Mouse (Mus musculus) adrenal gland, adult 2 months (tissue): ENCODE results near the gene B4galt4. TPM values are rescaled to one million over a fixed set of nuclear protein-coding genes. Genes with fewer than 3 reads are reported as not detected.
"Not testable (repeated sequence)": the region's sequence is repeated elsewhere in the genome, so short reads cannot be mapped to it uniquely, and the experiment has no call there.

Source experiments
- DNase-seq: peaks from one replicate; pipeline ENCODE4 v3.0.0; 2021
- polyA plus RNA-seq: library from polyadenylated mRNA; depleted of rRNA; stranded (reverse); fragments of >200 nt; gene quantifications from 2 replicates; pipeline ENCODE4 v1.2.3, GENCODE M21; 2012; rRNA removed
- total RNA-seq, 2 experiments: library from RNA; stranded (reverse); gene quantifications; 2 replicates each; pipeline ENCODE4 v1.2.3; 2021

B4galt4 gene
- total and polyA plus RNA-seq, 3 experiments, result 4.3 to 14.3 (median 7.6) TPM

DNA sequence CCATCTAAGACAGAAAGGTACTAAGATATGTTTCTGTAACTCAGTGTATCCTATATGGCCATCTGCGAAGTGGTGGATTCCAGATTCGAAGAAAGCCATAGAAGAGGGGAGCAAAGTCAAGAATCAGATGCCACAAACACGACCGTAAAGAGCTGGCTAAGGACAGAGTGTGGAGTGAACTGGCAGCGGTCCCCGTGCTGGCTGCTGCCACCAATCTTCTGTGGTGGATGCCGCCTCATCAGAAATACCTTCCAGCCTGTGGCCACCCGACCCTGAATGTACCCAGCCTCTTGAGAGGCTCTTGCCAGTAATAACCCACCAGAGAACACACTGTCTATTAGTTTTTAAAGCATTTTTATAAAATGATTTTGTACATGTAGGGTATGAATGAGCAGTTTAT lies 26.3 kb downstream of the B4galt4 start:
- DNase-seq, result no peak

DNA sequence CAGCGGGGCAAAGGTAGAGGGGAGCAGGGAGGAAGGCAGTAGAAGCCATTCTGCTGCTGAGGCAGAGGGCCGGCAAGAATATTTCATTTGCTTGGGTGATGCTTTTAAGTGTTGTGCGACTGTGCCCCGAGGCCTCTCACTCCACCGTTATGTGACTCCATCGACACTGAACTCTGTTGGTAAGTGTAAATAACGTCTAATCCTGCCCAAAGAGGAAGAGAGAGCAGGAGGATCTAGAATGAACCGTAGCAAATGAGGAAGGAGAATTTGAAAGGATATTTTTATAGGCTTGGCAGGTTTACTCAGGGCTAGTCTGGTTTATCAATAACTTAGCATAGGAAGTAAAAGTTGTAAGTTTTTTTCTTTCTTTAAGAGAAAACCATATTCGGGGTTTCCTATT lies 27.5 kb downstream of the B4galt4 start:
- DNase-seq, result no peak

DNA sequence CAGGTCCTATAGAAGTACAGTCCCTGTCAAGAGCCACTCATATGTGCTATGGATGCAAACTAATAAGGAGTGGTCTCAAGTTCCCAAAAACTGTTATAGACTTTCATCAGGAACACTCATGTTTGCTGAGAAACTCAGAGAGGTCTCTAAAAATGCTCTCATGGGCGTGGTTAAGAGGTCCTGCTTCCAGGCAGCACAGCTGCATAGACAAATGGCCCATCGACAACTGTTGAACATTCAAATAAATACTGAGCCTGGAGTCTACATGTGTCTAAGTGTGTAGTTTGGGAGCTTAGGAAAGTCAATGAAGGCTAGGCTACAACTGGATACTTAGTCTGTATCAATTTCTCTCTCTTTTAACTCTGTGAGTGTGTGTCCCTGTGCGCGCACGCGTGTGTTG lies 29.1 kb downstream of the B4galt4 start:
- DNase-seq, result no peak

DNA sequence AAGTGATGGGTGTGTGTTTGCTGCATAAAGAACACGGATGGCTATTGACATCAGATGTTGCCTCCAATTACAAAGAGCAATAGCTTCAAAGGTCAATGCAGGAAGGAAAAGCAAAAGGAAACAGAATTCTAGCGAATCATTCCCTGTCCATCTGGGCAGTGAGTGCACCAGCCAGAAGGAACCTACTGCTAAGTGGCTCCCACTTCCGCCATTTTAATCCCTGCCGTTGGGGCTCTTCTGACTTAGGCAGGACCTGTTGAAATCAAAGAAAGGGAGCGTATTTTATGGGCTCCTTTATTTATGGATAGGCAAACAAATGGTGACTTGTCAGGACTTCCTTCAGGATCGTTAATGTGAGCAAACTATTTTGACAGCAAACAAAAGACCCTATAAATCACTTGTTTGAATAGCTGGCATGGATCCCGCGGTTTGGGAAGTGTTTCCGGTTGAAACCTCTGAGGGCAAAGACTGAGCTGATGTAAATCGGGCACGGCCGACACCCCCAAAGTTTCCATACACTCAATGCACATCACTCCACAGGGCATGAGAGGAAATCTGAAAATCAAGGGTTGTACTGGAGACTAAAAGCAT lies 30.9 kb downstream of the B4galt4 start:
- DNase-seq, result no peak

DNA sequence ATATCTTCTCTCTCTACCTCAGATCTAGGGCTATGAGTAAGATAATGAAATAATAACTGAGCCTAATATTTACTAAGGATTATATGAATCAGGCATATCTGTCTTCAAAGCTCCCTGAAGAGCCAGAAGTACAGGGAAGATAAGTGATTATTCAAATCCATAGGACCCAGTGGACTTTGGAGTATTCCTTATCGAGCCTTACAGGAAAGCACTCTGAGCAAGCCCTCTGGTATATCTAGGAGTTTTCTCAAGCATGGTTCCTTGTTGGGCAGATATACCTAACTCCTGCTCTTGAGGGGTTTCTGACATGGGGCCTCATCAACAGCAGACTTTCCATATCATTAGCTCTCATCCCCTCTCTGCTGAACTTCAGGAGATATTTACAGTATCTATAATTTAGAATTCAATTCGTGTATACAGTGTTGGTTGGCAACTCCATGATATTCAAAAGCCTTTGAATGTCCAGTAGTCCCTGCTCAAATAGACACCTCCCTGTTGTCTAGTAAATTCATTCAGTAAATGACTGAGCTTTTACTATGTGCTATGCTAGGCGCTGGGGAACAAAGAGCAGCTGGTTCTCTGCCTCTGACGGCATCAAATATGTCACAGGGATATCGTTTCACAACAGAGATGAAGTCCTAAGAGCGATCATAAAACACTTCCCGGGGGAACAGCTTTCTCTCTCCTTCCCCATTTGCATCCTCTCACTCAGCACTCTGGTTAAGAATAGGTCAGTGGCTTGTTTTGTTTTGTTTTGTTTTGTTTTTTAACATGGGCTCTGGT lies 33.1 kb downstream of the B4galt4 start:
- DNase-seq, result no peak

DNA sequence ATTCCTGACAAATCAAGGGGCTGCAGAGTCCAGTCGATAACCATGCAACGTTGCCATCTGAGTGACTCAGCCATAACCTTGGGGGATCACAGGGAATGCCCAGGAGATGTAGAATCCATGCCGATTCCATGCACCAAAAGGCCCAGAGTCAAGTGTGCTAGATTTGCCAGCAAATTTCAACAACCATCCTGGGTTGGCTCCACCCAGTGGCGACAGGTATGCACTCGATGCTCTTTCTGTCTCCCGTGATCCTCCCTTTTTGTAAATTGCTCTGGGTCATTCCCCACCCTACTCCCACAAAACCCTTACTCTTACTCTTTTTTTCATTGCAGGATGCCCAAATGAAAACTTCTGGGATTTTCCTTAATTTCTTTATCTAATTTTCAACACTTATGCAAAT lies 34.3 kb downstream of the B4galt4 start:
- DNase-seq, result no peak

DNA sequence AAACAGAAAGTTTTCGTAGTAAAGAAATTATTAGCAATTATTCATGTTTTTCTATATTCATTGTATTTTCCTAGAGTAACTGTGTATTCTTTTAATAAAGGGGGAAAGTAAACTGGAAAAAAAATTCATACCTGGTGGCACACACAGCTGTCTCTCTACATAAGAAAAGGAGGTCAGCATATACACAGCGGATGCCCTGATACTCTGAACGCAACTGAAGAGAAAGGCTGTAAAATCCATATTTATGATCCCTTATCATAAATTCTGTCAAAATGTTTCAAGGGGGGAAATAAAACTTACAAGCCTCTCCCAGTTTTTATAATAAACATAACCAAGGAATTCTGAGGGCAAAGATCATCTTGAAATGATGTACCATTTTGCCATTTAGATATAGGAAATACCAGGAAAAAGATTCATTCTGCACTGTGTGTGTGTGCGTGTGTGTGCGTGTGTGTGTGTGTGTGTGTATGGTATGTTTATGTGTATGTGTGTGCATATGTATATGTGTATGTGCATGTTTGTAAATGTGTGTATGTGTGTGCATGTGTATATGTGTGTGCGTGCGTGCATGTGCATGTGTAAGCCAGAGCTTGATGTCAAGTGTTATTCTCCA lies 39.0 kb downstream of the B4galt4 start:
- DNase-seq, result no peak

DNA sequence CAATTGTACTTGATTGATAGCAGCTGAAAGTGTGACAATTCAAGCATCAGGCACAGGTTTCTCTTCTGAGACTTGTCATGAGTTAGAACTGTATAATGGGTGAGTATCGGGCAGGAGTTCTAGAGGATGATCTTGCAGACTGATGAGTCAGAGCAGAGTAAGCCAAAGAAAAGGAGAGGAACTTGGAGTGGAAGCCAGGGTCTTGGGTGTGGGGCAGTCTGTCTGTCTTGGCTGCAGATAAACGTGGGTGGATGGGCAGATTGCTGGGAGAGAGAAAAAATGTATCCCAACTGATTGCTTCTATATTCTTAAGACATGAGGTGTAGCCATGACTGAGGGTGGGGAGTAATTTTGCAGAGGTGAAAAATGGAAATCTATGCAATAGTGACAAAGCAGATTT lies 39.9 kb downstream of the B4galt4 start:
- no peak for DNase-seq

DNA sequence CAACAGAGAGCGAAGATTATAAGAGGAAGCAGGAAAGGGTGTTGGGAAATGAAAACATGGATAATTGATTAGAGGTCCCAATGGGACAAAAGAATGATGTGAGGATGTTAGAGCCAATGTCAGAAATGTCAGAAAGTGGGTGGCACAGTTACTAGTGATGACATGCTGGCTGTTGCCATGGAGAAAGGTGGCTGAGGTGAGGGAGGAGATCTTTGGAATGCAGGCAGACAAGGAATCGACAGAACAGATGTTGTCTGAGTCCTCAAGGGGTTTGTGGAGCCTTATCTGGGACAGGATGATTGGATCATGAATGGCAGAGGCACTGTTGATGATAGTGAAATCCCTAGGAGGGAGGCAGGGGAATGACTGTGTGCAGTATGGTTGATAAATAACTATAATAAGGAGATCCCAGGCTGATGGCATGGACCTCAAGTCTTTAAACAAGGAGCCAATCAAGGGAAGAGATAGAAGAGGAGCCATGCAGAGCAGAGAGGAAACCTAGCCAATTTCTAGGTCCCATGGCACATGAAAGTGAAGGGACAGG lies 40.5 kb downstream of the B4galt4 start:
- DNase-seq, result no peak

DNA sequence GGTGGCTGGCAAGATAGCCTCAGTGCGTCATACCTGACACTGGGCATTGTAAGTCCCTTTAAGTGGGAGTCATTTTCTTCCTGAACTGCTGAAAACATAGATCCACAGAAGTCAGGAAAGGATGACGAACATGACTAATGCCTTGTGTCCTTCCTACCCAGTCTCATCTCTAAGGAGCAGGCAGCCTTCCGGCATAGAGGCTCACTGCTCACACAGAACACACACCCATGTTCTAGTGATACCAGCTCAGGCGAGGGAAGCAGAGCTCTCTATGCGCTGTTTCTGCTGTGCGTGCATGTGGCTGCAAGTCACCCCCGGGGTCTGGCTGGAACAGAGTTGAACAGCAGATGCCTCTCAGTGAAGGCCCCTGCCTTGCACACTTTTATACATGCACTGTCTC lies 43.2 kb downstream of the B4galt4 start:
- DNase-seq, result no peak

DNA sequence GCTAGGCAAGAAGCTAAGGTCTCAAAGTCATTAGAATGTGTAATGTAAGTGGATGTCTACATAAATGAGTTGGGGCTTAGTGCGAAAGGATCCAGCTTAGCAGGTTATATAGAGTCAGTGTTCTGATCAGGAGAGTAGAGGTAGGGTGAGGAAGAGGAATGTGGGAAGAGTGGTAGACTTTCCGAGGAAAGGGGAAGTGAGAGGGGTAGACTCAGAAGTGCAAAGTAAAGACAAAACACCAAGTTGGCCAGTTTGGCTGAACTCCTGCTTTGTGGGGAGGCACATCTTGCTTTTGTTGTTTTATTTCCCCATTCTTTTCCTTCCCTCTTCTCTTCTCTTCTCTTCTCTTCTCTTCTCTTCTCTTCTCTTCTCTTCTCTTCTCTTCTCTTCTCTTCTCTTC lies 47.0 kb downstream of the B4galt4 start:
- no peak for DNase-seq

DNA sequence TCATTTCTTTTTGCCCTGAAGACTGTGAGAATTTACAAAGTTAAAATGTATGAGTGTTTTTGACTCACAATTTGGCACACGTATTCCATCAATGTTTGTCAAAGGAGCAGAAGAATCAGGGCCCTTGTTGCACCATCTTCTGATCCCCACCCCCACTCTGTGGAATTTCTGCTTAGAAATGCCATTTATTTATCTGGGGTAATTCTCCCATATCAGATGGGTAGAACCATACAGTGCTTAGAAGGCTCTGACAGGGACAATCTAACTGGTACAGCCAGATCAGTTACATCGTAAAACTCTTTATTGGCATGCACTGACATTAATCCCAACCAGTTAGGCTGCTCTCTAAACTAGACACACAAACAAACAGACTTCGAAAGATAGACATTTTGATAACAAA lies 47.9 kb downstream of the B4galt4 start:
- no peak for DNase-seq

DNA sequence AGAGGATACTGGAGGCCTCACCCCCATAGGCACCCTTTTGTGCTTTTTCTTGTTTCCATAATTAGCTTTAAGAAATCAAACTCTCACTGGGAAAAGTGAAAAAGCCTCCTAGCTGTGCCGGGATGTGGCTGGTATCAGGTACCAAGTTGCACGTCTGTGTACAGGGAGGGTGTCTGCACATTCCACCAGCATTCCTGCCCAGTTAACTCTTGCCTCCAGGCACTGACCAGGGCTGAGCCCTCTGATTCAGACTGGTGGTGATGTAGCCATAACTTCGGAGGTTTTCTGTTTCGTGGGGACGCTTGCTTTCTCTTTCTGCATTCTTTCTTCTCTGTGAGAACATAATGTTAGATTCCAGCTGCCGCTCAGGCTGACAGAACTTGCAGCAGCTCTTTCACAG lies 51.1 kb downstream of the B4galt4 start:
- DNase-seq, result no peak

DNA sequence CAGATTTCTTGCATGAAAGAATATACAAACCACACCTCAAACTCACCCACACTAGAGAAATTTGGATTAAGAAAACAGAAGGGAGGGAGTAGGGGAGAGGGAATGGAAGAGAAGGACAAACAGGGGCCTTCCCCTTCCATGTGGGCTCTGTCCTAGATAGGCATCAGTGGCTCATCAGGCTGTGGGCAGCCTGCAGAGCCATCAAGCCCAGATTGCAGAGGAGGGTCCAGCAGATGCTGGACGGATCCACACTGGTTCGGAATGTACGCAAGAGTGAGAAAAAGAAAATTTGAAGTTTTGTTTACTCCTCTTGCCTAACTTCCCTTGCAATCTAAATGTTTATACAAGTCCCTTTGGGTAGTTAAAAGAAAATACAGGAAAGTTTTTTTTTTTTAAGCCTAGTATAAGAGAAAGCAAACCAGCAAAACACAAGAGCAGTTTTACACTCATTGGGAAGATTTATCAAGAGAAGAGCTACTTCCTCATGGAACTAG lies 56.9 kb downstream of the B4galt4 start:
- no peak for DNase-seq

DNA sequence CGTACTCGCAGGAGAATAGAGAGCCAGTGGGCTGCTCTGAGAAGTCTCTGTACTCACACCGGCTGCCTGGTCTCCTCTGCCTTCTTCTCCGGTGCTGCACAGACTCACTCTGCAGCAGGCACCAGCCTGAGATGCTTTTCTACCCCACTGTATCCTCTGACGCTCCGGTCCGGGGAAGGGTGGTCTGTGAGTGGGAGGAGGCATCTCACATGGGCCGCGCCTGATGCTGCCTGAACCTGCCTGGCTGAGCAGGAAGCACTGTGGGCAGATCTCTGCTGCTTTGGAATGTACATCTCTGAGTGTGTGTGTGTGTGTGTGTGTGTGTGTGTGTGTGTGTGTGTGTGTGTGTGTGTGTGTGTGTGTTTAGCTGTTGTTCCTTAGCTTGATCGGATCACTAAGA lies 58.0 kb downstream of the B4galt4 start, which contains the start of gene Upk1b:
Gene Upk1b (minus strand): TSS at position 238 of the 400 bp plus-strand sequence.
- DNase-seq, result no peak

DNA sequence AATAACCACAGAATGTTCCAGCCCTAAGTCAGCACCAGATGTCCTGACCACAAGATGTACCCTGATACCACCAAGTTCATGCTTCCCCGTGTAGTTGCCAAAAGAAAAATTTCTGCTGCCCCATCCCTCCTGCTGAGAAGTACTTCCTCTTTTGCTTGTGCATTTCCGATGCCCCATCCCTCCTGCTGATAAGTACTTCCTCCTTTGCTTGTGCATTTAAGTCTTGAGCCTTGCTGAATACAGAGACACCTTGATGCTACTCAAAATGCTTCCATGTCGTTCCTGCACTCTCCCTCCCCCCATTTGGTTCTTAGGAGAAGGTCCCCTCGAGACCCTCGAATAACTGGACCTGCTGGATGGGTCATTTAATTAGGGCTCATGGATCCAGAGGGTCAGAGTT lies 65.7 kb downstream of the B4galt4 start:
- not testable (repeated sequence) for DNase-seq

DNA sequence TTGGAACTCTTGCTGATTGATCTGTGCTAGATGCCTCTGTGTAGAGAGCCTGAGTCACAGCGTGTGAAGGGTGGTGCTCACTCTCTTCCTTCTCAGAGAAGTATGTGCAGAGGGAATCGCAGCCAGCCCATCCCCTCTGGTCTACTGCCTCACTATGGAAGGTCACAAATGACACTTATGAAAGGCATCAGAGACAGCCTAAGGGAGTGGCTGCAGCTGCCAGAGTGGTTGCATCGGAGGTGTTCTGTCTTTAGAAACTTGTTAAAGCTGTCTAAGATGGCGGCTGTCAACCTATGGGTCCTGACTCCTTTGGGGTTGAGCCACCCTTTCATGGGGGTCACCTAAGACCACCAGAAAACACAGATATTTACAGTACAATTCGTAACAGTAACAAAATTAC lies 68.1 kb downstream of the B4galt4 start:
- no peak for DNase-seq

DNA sequence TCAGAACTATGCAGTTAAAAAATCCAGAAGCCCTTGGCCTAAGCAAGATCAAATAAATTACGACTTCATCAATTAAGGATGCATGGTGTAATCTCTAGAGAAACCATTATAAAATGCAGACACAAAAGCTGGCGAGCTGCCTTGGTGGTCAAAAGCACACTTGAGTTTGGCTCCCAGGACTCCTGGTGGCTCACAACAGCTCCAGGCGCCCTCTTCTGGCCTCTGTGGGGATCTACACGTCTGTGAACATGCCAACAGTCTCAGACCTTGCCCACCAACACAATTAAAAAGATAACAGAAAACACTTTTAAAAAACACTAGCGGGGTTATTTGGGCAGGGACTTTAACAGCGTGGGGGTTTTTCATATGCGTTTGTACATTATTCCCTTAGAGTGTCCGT lies 70.5 kb downstream of the B4galt4 start:
- DNase-seq, result peak; percentile 46

Other genes with a start within 250 kb of the B4galt4 start
- 10 to 100 TPM; 39.2 to 53.9 TPM for gene Timmdc1, start 219.6 kb upstream of the B4galt4 start, total RNA-seq
- 95.2 and 97.4 TPM in 2 replicates for gene Timmdc1, start 219.6 kb upstream of the B4galt4 start, polyA plus RNA-seq
- 10 to 100 TPM; 28.5 to 34.6 TPM for gene Poglut1, start 192.0 kb upstream of the B4galt4 start, total RNA-seq
- 11.8 and 13.8 TPM in 2 replicates for gene Poglut1, start 192.0 kb upstream of the B4galt4 start, polyA plus RNA-seq
- 10 to 100 TPM; 60.4 to 72.1 TPM for gene Tmem39a, start 183.6 kb upstream of the B4galt4 start, total RNA-seq
- 50.7 and 64.9 TPM in 2 replicates for gene Tmem39a, start 183.6 kb upstream of the B4galt4 start, polyA plus RNA-seq
- gene Arhgap31, start 29.0 kb upstream of the B4galt4 start, total RNA-seq, result 10 to 100 TPM; 19.1 to 23.8 TPM
- gene Arhgap31, start 29.0 kb upstream of the B4galt4 start, polyA plus RNA-seq, result 7.4 and 7.7 TPM in 2 replicates
- gene Upk1b, start 58.1 kb downstream of the B4galt4 start, total RNA-seq, result 1 to 10 TPM; 1.8 to 3.6 TPM
- gene Upk1b, start 58.1 kb downstream of the B4galt4 start, polyA plus RNA-seq, result 0.84 and 1.3 TPM in 2 replicates
- not detected for gene 4930435E12Rik, start 86.5 kb downstream of the B4galt4 start, total RNA-seq
- gene 4930435E12Rik, start 86.5 kb downstream of the B4galt4 start, polyA plus RNA-seq, result not detected in 2 replicates
- gene Igsf11, start 150.4 kb downstream of the B4galt4 start, total RNA-seq, result 10 to 100 TPM in 1 of 2 experiments, 1 to 10 TPM in 1; 8.4 to 60.6 TPM
- gene Igsf11, start 150.4 kb downstream of the B4galt4 start, polyA plus RNA-seq, result 5.2 and 5.9 TPM in 2 replicates